Mouse (Mus musculus) heart, embryonic 13.5 days (tissue): ENCODE data around the gene Foxr1. TPM values are rescaled to one million over a fixed set of nuclear protein-coding genes. Genes with fewer than 3 reads are reported as not detected.
"Not testable (repeated sequence)": the region's sequence is repeated elsewhere in the genome, so short reads cannot be mapped to it uniquely, and the experiment has no call there.

Experiments
- ATAC-seq: fragments of 200-750 bp; cut with Nextera tagmentation; 2 replicates; pipeline ENCODE4 v1.8.0; 2017; ENCODE audit warnings: moderate TSS enrichment; ENCODE audit not compliant: insufficient number of reproducible peaks, low FRiP score, low TSS enrichment; ENCODE audit errors: extremely low read depth
- H3K27ac ChIP-seq: fragments of 300-500 bp; sonication (generic); replicated peaks from 2 replicates; pipeline ENCODE4 v1.5.1; 2015; ENCODE audit warnings: moderate library complexity, mild to moderate bottlenecking, inconsistent platforms
- H3K27me3 ChIP-seq: fragments of 300-500 bp; sonication (generic); replicated peaks from 2 replicates; pipeline ENCODE4 v1.6.1; 2015; ENCODE audit warnings: mild to moderate bottlenecking, inconsistent platforms
- H3K36me3 ChIP-seq: fragments of 300-500 bp; sonication (generic); 2 replicates; pipeline ENCODE4 v1.6.1; 2015; ENCODE audit warnings: mild to moderate bottlenecking, inconsistent platforms
- H3K4me1 ChIP-seq: fragments of 300-500 bp; sonication (generic); 2 replicates; pipeline ENCODE4 v1.6.1; 2015; ENCODE audit warnings: inconsistent platforms
- H3K4me2 ChIP-seq: fragments of 300-500 bp; sonication (generic); 2 replicates; pipeline ENCODE4 v1.6.1; 2015; ENCODE audit warnings: inconsistent platforms, mild to moderate bottlenecking, moderate library complexity
- H3K4me3 ChIP-seq: fragments of 300-500 bp; sonication (generic); 2 replicates; pipeline ENCODE4 v1.5.1; 2015; ENCODE audit warnings: moderate library complexity, mild to moderate bottlenecking, inconsistent platforms
- H3K9ac ChIP-seq: fragments of 300-500 bp; sonication (generic); 2 replicates; pipeline ENCODE4 v1.6.1; 2015; ENCODE audit warnings: inconsistent platforms, mild to moderate bottlenecking, moderate library complexity
- H3K9me3 ChIP-seq: fragments of 300-500 bp; sonication (generic); 2 replicates; pipeline ENCODE4 v1.6.1; 2016; ENCODE audit warnings: inconsistent platforms
- WGBS: fragments of 180-500 bp; shearing (Covaris S2); methylation state at CpG from one replicate; pipeline ENCODE4 v1.1.7; 2015; ENCODE audit warnings: mixed read lengths; 5-methylcytosine and 5-hydroxymethylcytosine counted together
- polyA plus RNA-seq: library from polyadenylated mRNA; unstranded; fragments of >200 nt; fragmentation: Nextera tagmentation; extraction: Ambion mirVana; gene quantifications from 2 replicates; pipeline ENCODE4 v1.2.1, GENCODE M21; 2015

The Foxr1 gene
- polyA plus RNA-seq, 1 experiment from 2014 or later = not detected

- no peak for ATAC-seq
- Histone ChIP-seq H3K4me2 (no peak overlapping the region), H3K27ac (no peak overlapping the region), H3K4me3 (no peak overlapping the region), H3K36me3 (no peaks in the 10 kb centered on the region), H3K9ac (0 out of 2 replicates have a peak overlapping the region, but pooled peaks have one; percentile 17), H3K4me1 (peaks cover 18% of the 10 kb centered on the region), H3K27me3 (peaks cover 7% of the 10 kb centered on the region; the same call in 1 of the 2 replicates), H3K9me3 (no peaks in the 10 kb centered on the region)
- WGBS = 40% methylated on average over 1 of the region's 1 CpGs
Observed at GRCm38 (mm10) chr9:44474327-44474726, 33.4 kb upstream of the Foxr1 start.

DNA sequence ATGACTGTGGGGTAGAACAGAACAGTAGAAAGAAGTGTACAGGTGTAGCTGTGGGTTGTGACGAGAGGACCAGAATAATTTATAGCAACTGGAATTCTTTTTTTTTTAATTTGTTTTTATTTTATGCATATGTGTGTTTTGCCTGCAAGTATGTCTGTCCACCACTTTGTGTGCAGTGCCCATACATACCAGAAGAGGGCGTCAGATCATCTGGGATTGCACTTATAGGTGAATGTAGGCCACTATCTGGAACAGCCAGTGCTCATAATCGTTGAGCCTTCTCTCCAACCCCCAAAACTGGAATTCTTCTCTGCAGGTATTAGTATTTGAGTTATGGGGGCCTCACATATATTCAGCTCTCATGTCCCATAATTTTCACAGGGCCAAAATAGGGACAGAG is 32.2 kb upstream of the Foxr1 start:
- no peak overlapping the region for H3K27ac ChIP-seq
- no peak overlapping the region for H3K4me3 ChIP-seq
- H3K9me3 ChIP-seq = no peaks in the 10 kb centered on the region
- no peaks in the 10 kb centered on the region for H3K36me3 ChIP-seq
- 56% methylated on average over 3 of the region's 3 CpGs for WGBS
- no peak overlapping the region for H3K4me2 ChIP-seq
- H3K9ac ChIP-seq = no peak overlapping the region
- H3K4me1 ChIP-seq = peaks cover 18% of the 10 kb centered on the region
- no peak for ATAC-seq
- peaks cover 15% of the 10 kb centered on the region for H3K27me3 ChIP-seq

DNA sequence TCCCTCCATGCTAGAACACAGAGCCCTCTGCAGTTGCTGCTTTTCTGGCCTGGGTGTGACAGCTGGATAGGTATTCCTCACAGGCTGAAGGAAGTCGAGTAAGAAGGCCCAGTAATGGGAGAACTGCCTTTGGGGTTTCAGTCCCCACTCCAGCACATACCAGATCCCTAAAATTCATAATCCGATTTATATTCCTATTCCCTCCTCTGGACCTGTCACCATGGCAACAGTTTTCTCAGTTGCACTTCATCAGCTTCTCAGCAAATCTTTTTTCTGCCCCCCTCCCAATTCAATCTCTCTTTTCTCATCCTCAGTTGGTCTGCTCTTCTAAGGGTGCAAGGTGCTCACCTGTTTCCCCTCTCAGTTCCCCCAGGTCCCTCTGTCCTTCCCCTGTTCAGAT is 27.9 kb upstream of the Foxr1 start:
- Histone ChIP-seq H3K27ac (no peak overlapping the region), H3K4me3 (no peak overlapping the region), H3K4me2 (no peak overlapping the region), H3K9me3 (no peaks in the 10 kb centered on the region), H3K4me1 (no peaks in the 10 kb centered on the region), H3K9ac (no peak overlapping the region), H3K36me3 (no peaks in the 10 kb centered on the region), H3K27me3 (peaks cover 31% of the 10 kb centered on the region)
- ATAC-seq = no peak
- 46% methylated on average over 2 of the region's 2 CpGs for WGBS

DNA sequence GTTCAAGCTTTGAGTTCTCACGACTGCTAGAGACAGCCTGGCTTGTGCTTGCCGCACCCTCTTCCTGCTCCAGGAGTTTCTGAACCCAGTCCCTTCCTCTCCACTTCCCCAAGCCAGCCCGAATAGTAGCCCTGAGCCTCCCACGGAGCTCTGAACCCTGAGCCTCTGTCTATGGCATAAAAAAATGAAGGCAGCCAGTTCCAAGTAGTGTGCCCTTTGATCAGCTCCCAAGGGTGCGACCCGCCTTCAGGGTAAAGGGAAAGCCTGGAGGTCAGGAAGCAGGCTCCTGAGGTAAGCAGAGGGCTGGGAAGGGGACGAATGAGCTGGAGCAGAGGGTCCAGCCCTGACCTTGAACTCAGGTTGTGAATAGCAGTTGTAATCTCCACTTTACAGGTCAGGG is 27.3 kb upstream of the Foxr1 start:
- no peak overlapping the region for H3K9ac ChIP-seq
- H3K27me3 ChIP-seq = peaks cover 31% of the 10 kb centered on the region
- ATAC-seq = no peak
- 43% methylated on average over 7 of the region's 7 CpGs for WGBS
- no peak overlapping the region for H3K4me2 ChIP-seq
- H3K27ac ChIP-seq = no peak overlapping the region
- no peaks in the 10 kb centered on the region for H3K4me1 ChIP-seq
- no peak overlapping the region for H3K4me3 ChIP-seq
- no peaks in the 10 kb centered on the region for H3K9me3 ChIP-seq
- H3K36me3 ChIP-seq = no peaks in the 10 kb centered on the region

DNA sequence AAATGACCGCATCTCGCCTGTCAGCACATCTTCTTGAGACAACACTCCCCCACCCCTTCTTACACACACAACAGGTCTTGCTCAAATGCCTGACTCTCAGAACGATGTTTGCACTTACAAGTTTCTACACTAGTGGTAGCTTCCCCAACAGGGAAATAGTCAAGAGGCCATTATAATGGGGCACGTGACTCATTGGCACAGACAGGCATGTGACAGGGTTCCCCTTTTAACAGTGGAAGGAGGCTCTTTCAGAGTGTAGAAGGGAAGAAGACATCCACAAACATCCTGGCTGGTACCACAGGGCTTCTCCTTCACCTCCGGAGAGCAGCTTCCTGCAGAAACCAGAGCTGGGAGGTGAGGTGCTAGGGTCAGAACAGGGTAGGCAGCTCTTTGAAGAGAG is 21.0 kb upstream of the Foxr1 start:
- no peak overlapping the region for H3K4me3 ChIP-seq
- peaks cover 26% of the 10 kb centered on the region for H3K27me3 ChIP-seq
- WGBS = 71% methylated on average over 5 of the region's 5 CpGs
- H3K9ac ChIP-seq = no peak overlapping the region
- no peak overlapping the region for H3K4me2 ChIP-seq
- no peaks in the 10 kb centered on the region for H3K36me3 ChIP-seq
- ATAC-seq = no peak
- no peaks in the 10 kb centered on the region for H3K4me1 ChIP-seq
- H3K27ac ChIP-seq = no peak overlapping the region
- no peaks in the 10 kb centered on the region for H3K9me3 ChIP-seq

GRCm38 (mm10) chr9:44457035-44457742 is 16.3 kb upstream of the Foxr1 start:
- Histone ChIP-seq H3K4me3 (no peak overlapping the region), H3K27ac (no peak overlapping the region), H3K4me1 (peaks cover 4% of the 10 kb centered on the region; the same call in 1 of the 2 replicates), H3K27me3 (peaks cover 68% of the 10 kb centered on the region), H3K36me3 (no peaks in the 10 kb centered on the region), H3K9ac (no peak overlapping the region), H3K9me3 (no peaks in the 10 kb centered on the region), H3K4me2 (no peak overlapping the region)
- ATAC-seq = no peak
- WGBS = 11% methylated on average over 11 of the region's 11 CpGs

GRCm38 (mm10) chr9:44454891-44455220 is 13.9 kb upstream of the Foxr1 start, which contains the start of gene Upk2:
Upk2 (minus strand) TSS chr9:44454976.
- no peak within 1 kb of the TSS for H3K27ac ChIP-seq
- peaks cover 4% of the 10 kb centered on the region; the same call in 1 of the 2 replicates for H3K4me1 ChIP-seq
- H3K9ac ChIP-seq = no peak within 1 kb of the TSS
- no peaks in the 10 kb centered on the region for H3K36me3 ChIP-seq
- H3K4me3 ChIP-seq = no peak within 1 kb of the TSS
- ATAC-seq = no peak
- WGBS = 19% methylated on average over 4 of the region's 4 CpGs
- peaks cover 60% of the 10 kb centered on the region for H3K27me3 ChIP-seq
- H3K4me2 ChIP-seq = peak within 1 kb of the TSS; percentile 33
- no peaks in the 10 kb centered on the region for H3K9me3 ChIP-seq

DNA sequence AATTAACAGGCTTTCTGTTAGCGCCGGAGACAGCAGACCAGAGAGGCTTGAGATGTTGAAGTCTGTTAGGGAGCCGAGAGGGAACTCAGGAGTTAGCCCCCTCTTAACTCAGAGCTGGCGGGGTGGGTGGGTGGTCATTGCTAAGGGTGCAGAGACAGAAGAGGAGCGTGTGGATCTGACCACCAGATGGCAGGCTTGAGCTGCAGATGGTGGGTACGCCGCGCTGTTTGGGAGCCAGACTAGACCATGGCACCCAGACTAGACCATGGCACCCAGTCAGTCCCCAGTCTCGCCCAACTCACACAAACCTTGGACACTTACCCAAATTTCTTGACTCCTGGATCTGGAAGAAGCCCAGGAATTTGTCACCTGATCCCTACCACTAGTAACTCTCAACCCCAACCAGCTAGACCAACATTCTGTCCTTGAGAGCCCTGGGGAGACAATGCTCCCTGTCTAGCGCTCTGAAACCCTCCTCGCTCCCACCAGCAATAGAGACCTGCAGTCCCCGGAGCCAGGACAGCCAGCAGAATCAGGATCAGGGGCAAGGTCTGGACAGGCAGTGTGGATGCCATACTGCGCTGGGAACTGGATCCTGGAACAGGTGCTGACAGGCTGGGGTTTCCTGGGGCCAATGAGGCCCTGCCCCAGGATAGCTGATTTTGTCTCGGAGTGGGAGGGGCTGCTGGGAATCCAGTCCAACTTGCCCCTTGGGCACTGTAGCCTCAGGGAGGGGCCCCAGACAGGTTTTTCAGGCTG is 13.4 kb upstream of the Foxr1 start:
- Histone ChIP-seq H3K9me3 (no peaks in the 10 kb centered on the region), H3K9ac (no peak overlapping the region), H3K4me1 (peaks cover 4% of the 10 kb centered on the region; the same call in 1 of the 2 replicates), H3K4me2 (peak overlapping the region; percentile 33), H3K36me3 (no peaks in the 10 kb centered on the region), H3K4me3 (no peak overlapping the region), H3K27ac (no peak overlapping the region), H3K27me3 (peaks cover 60% of the 10 kb centered on the region)
- whole genome bisulfite sequencing = 6% methylated on average over 14 of the region's 14 CpGs
- no peak for ATAC-seq

DNA sequence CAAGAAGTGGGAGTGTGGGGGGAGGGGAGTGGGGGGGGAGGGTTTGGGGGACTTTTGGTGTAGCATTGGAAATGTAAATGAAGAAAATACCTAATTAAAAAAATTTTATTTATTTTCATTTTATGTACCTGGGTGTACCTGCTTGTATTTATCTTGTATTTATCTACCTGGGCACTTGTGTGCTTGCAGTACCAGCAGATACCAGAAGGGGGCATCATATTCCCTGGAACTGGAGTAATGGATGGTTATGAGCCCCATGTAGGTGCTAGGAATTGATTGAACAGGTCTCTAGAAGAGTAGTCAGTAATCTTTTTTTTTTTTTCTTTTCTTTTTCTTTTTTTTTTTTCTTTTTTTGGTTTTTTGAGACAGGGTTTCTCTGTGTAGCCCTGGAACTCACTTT is 9.5 kb upstream of the Foxr1 start:
- Histone ChIP-seq H3K9ac (no peak overlapping the region), H3K9me3 (no peaks in the 10 kb centered on the region), H3K4me2 (no peak overlapping the region), H3K4me3 (no peak overlapping the region), H3K27ac (no peak overlapping the region), H3K27me3 (peaks cover 31% of the 10 kb centered on the region), H3K4me1 (peaks cover 4% of the 10 kb centered on the region; the same call in 1 of the 2 replicates), H3K36me3 (no peaks in the 10 kb centered on the region)
- ATAC-seq = no peak

- not testable (repeated sequence) for H3K36me3 ChIP-seq, H3K27me3 ChIP-seq, H3K9me3 ChIP-seq, ATAC-seq, H3K27ac ChIP-seq, H3K4me2 ChIP-seq, H3K4me1 ChIP-seq, H3K9ac ChIP-seq, H3K4me3 ChIP-seq
- WGBS = 63% methylated on average over 7 of the region's 7 CpGs
Observed at GRCm38 (mm10) chr9:44444402-44445025, 3.6 kb upstream of the Foxr1 start.

GRCm38 (mm10) chr9:44435747-44436146 is 5.2 kb downstream of the Foxr1 start:
- 75% methylated on average over 6 of the region's 6 CpGs for WGBS
- Histone ChIP-seq H3K4me1 (no peaks in the 10 kb centered on the region), H3K9ac (no peak overlapping the region), H3K4me3 (no peak overlapping the region), H3K36me3 (no peaks in the 10 kb centered on the region), H3K4me2 (no peak overlapping the region), H3K27me3 (no peaks in the 10 kb centered on the region; the same call in 1 of the 2 replicates), H3K27ac (no peak overlapping the region), H3K9me3 (no peaks in the 10 kb centered on the region)
- ATAC-seq = no peak
